Mouse (Mus musculus): ENCODE measurements around the gene Gabarap. TPM values are rescaled to one million over a fixed set of nuclear protein-coding genes. Genes with fewer than 3 reads are reported as not detected.

Gene Gabarap
- polyA plus RNA-seq, 1 experiment from 2014 or later: 280 TPM

GRCm38 (mm10) chr11:70019495-70020021 lies 28.6 kb downstream of the Gabarap start:
- peaks cover 35% of the 10 kb centered on the region for H3K4me1 ChIP-seq (ENCODE audit: control insufficient read depth, low read depth, low read length)
- no peak for ATAC-seq (ENCODE audit: low read depth)
- H3K27ac ChIP-seq (ENCODE audit: low read length): no peak overlapping the region
- no peak overlapping the region for H3K9ac ChIP-seq (ENCODE audit: low read depth, low read length)
- H3K4me3 ChIP-seq (ENCODE audit: low read depth, low read length): no peak overlapping the region
- H3K36me3 ChIP-seq (ENCODE audit: control insufficient read depth, insufficient read depth): no peaks in the 10 kb centered on the region
- no peaks in the 10 kb centered on the region for H3K9me3 ChIP-seq (replicated peaks; ENCODE audit: control insufficient read depth, low read length)
- H3K4me2 ChIP-seq (ENCODE audit: low read depth, low read length): no peak overlapping the region
- WGBS (ENCODE audit: insufficient replicate concordance): 13% methylated on average over 2 of the region's 2 CpGs
- H3K27me3 ChIP-seq (ENCODE audit: control insufficient read depth, insufficient read depth, low read depth, low read length): peaks cover 23% of the 10 kb centered on the region

GRCm38 (mm10) chr11:70020022-70020631 lies 29.2 kb downstream of the Gabarap start:
- H3K27me3 ChIP-seq (ENCODE audit: control insufficient read depth, insufficient read depth, low read depth, low read length): peaks cover 27% of the 10 kb centered on the region
- no peak overlapping the region for H3K27ac ChIP-seq (ENCODE audit: low read length)
- H3K4me2 ChIP-seq (ENCODE audit: low read depth, low read length): peak overlapping the region; percentile 71
- no peaks in the 10 kb centered on the region for H3K9me3 ChIP-seq (replicated peaks; ENCODE audit: control insufficient read depth, low read length)
- no peak for ATAC-seq (ENCODE audit: low read depth)
- peaks cover 30% of the 10 kb centered on the region for H3K4me1 ChIP-seq (ENCODE audit: control insufficient read depth, low read depth, low read length)
- no peaks in the 10 kb centered on the region for H3K36me3 ChIP-seq (ENCODE audit: control insufficient read depth, insufficient read depth)
- 0 out of 2 replicates have a peak overlapping the region, but pooled peaks have one; percentile 63 for H3K4me3 ChIP-seq (ENCODE audit: low read depth, low read length)
- no peak overlapping the region for H3K9ac ChIP-seq (ENCODE audit: low read depth, low read length)
- WGBS (ENCODE audit: insufficient replicate concordance): 18% methylated on average over 7 of the region's 8 CpGs

GRCm38 (mm10) chr11:70020731-70021263 lies 29.9 kb downstream of the Gabarap start:
- Histone ChIP-seq H3K9me3 (replicated peaks; ENCODE audit: control insufficient read depth, low read length) (no peaks in the 10 kb centered on the region), H3K27ac (ENCODE audit: low read length) (peak overlapping the region; percentile 7), H3K36me3 (ENCODE audit: control insufficient read depth, insufficient read depth) (no peaks in the 10 kb centered on the region), H3K4me1 (ENCODE audit: control insufficient read depth, low read depth, low read length) (peaks cover 26% of the 10 kb centered on the region), H3K9ac (ENCODE audit: low read depth, low read length) (peak overlapping the region; percentile 9), H3K4me3 (ENCODE audit: low read depth, low read length) (peak overlapping the region; percentile 63), H3K4me2 (ENCODE audit: low read depth, low read length) (peak overlapping the region; percentile 71), H3K27me3 (ENCODE audit: control insufficient read depth, insufficient read depth, low read depth, low read length) (peaks cover 30% of the 10 kb centered on the region)
- under 1% methylated on average over 8 of the region's 8 CpGs for WGBS (ENCODE audit: insufficient replicate concordance)
- ATAC-seq (ENCODE audit: low read depth): peak; percentile 86

DNA sequence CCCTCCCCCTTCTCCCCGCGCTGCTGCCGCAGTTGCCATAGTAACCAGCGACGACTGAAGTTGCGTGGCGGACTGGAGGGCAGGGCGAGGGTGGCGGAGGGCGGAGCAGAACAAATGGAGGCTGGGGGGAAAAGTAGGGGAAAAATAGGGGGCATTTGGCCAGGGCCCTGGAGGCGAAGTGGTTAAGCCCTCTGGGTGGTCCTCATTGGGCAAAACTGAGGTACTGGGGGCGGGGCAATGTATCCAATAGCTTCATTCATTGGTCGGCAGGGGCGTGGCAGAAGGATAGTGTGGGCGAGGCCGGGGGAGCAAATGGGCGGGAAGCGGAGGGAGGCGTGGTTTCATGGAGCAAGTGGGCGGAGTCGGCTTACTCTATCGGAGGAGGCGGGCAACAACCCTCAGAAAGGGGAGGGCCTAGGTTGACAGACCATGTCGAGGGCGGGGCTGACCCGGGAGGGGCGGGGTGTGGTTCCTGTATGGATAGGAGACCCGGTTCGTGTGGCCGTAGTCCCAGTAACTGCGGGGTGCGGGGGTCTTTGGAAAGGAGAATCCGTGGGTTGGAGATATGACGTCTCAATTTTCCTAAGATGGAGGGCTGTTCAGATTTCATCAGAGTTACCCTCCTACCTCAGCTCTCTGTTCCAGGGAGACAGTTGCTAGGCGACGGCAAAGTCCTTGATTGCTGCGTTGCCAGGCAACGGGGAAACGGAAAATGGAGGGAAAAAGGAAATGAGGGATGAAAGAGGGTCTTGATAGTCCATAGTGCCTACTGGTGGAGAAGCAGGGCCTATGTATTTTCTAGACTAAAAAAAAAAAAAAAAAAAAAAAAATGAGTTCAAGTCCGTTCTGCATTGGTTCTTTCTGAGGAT lies 30.6 kb downstream of the Gabarap start:
- Histone ChIP-seq H3K9ac (ENCODE audit: low read depth, low read length) (peak overlapping the region; percentile 9), H3K4me3 (ENCODE audit: low read depth, low read length) (peak overlapping the region; percentile 63), H3K9me3 (replicated peaks; ENCODE audit: control insufficient read depth, low read length) (no peaks in the 10 kb centered on the region), H3K27me3 (ENCODE audit: control insufficient read depth, insufficient read depth, low read depth, low read length) (peaks cover 33% of the 10 kb centered on the region), H3K36me3 (ENCODE audit: control insufficient read depth, insufficient read depth) (no peaks in the 10 kb centered on the region), H3K4me1 (ENCODE audit: control insufficient read depth, low read depth, low read length) (peaks cover 26% of the 10 kb centered on the region), H3K27ac (ENCODE audit: low read length) (peak overlapping the region; percentile 7), H3K4me2 (ENCODE audit: low read depth, low read length) (peak overlapping the region; percentile 71)
- 4% methylated on average over 40 of the region's 40 CpGs for WGBS (ENCODE audit: insufficient replicate concordance)
- ATAC-seq (ENCODE audit: low read depth): peak; percentile 80

DNA sequence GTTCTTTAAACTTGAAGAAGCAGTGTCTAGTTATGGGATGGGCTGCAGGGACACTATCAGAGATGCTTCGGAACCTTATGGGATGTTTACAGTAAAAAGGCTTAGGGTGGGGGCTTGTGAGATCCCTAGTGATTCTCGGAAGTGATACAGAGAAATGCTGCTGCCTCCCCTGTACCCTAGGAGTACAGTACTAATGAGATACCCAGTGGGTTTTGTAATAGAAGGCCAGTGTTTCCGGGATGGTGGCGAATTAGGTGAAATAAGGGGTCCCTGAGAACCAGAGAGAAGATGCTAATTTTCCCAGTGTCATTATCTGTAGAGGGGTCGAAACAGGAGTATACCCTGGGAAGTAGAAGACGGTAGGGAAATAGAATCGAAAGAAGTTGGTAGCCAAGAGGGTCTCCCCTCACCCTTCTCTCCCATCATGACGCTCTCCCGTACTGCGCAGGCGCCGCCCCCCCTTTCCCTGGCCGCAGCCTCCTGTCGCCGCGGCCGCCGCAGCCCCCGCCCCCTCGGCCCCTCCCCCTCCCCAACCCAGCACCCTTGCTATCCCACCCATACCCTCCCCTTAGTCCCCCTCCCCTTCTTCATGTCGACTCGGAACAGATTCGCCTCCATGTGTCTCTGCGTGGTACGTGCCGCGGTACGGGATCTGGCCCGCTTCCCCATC lies 32.7 kb downstream of the Gabarap start:
- H3K27ac ChIP-seq (ENCODE audit: low read length): no peak overlapping the region
- 8% methylated on average over 25 of the region's 29 CpGs for WGBS (ENCODE audit: insufficient replicate concordance)
- H3K4me3 ChIP-seq (ENCODE audit: low read depth, low read length): no peak overlapping the region; the same call in 1 of the 2 replicates
- H3K9me3 ChIP-seq (replicated peaks; ENCODE audit: control insufficient read depth, low read length): no peaks in the 10 kb centered on the region
- no peak overlapping the region for H3K9ac ChIP-seq (ENCODE audit: low read depth, low read length)
- H3K4me1 ChIP-seq (ENCODE audit: control insufficient read depth, low read depth, low read length): peaks cover 21% of the 10 kb centered on the region
- H3K4me2 ChIP-seq (ENCODE audit: low read depth, low read length): peak overlapping the region; percentile 34; the same call in 1 of the 2 replicates
- H3K36me3 ChIP-seq (ENCODE audit: control insufficient read depth, insufficient read depth): no peaks in the 10 kb centered on the region
- peaks cover 38% of the 10 kb centered on the region for H3K27me3 ChIP-seq (ENCODE audit: control insufficient read depth, insufficient read depth, low read depth, low read length)
- no peak for ATAC-seq (ENCODE audit: low read depth)

GRCm38 (mm10) chr11:70024151-70024514 lies 33.2 kb downstream of the Gabarap start:
- Histone ChIP-seq H3K36me3 (ENCODE audit: control insufficient read depth, insufficient read depth) (no peaks in the 10 kb centered on the region), H3K4me3 (ENCODE audit: low read depth, low read length) (no peak overlapping the region), H3K27ac (ENCODE audit: low read length) (no peak overlapping the region), H3K4me1 (ENCODE audit: control insufficient read depth, low read depth, low read length) (peaks cover 21% of the 10 kb centered on the region), H3K27me3 (ENCODE audit: control insufficient read depth, insufficient read depth, low read depth, low read length) (peaks cover 38% of the 10 kb centered on the region), H3K4me2 (ENCODE audit: low read depth, low read length) (peak overlapping the region; percentile 34; the same call in 1 of the 2 replicates), H3K9ac (ENCODE audit: low read depth, low read length) (no peak overlapping the region), H3K9me3 (replicated peaks; ENCODE audit: control insufficient read depth, low read length) (no peaks in the 10 kb centered on the region)
- 20% methylated on average over 6 of the region's 6 CpGs for WGBS (ENCODE audit: insufficient replicate concordance)
- ATAC-seq (ENCODE audit: low read depth): no peak

DNA sequence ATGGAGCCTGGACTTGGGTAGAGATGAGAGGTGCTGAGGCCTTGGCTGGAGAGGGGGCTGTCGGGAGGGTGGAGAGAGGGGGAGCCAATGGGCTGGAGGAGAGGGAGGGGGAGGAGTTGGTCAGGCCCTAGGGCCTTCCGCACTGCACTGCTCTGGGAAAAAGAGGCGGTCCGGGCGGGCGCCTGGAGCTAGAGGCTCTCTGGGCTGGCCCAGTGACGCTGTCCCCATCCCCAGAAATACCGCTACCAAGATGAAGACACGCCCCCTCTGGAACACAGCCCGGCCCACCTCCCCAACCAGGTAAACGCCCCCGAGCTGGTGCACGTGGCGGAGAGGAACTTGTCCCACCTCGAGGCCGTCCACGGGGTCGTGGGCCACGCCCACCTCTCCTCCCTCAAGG lies 35.7 kb downstream of the Gabarap start:
- WGBS (ENCODE audit: insufficient replicate concordance): 39% methylated on average over 19 of the region's 19 CpGs
- no peak overlapping the region for H3K27ac ChIP-seq (ENCODE audit: low read length)
- H3K36me3 ChIP-seq (ENCODE audit: control insufficient read depth, insufficient read depth): no peaks in the 10 kb centered on the region
- H3K27me3 ChIP-seq (ENCODE audit: control insufficient read depth, insufficient read depth, low read depth, low read length): peaks cover 36% of the 10 kb centered on the region
- no peak overlapping the region for H3K4me3 ChIP-seq (ENCODE audit: low read depth, low read length)
- H3K9me3 ChIP-seq (replicated peaks; ENCODE audit: control insufficient read depth, low read length): no peaks in the 10 kb centered on the region
- H3K4me2 ChIP-seq (ENCODE audit: low read depth, low read length): peak overlapping the region; percentile 15; the same call in 1 of the 2 replicates
- peaks cover 11% of the 10 kb centered on the region for H3K4me1 ChIP-seq (ENCODE audit: control insufficient read depth, low read depth, low read length)
- ATAC-seq (ENCODE audit: low read depth): peak; percentile 52
- H3K9ac ChIP-seq (ENCODE audit: low read depth, low read length): no peak overlapping the region

GRCm38 (mm10) chr11:70027397-70027796 lies 36.5 kb downstream of the Gabarap start:
- 60% methylated on average over 9 of the region's 9 CpGs for WGBS (ENCODE audit: insufficient replicate concordance)
- Histone ChIP-seq H3K9me3 (replicated peaks; ENCODE audit: control insufficient read depth, low read length) (no peaks in the 10 kb centered on the region), H3K9ac (ENCODE audit: low read depth, low read length) (no peak overlapping the region), H3K4me3 (ENCODE audit: low read depth, low read length) (no peak overlapping the region), H3K4me2 (ENCODE audit: low read depth, low read length) (no peak overlapping the region), H3K36me3 (ENCODE audit: control insufficient read depth, insufficient read depth) (no peaks in the 10 kb centered on the region), H3K4me1 (ENCODE audit: control insufficient read depth, low read depth, low read length) (peaks cover 9% of the 10 kb centered on the region), H3K27me3 (ENCODE audit: control insufficient read depth, insufficient read depth, low read depth, low read length) (peaks cover 30% of the 10 kb centered on the region), H3K27ac (ENCODE audit: low read length) (no peak overlapping the region)
- no peak for ATAC-seq (ENCODE audit: low read depth)

All from liver, embryonic 16.5 days (tissue).